Mouse (Mus musculus) stomach, postnatal 0 days (tissue): Measurements from ENCODE around the gene Spc24.

Experiments
- CTCF ChIP-seq: IDR thresholded peaks from 2 replicates; pipeline ENCODE4 v1.5.1; 2016; ENCODE audit warnings: antibody characterized with exemption, low read depth, mild to moderate bottlenecking, moderate library complexity
- EP300 ChIP-seq: optimal IDR thresholded peaks from 2 replicates; pipeline ENCODE3; 2016; ENCODE audit warnings: antibody characterized with exemption

DNA sequence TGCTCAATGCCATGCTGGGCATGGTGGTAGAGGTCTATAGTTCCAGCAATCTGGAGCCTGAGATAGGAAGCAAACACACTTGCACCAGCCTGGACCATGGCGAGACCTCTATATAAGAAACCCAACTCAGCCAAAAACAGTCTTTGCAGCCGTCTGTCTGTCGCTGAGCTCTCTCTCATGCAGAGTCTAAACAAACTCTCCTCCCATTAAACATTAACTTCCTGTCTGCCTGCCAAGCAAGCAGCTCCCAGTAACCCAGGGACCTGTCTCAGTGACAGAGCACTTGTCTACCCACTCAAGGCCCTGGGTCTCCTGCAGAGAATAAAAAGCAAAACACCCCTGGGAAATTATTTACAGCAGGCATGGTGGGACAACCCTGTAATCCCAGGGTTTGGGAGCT is 23.5 kb downstream of the Spc24 start:
- TF ChIP-seq CTCF (no peak), EP300 (no peak)
